Mouse (Mus musculus) intestine, postnatal 0 days (tissue): ENCODE results near the gene Odr4. TPM values are rescaled to one million over a fixed set of nuclear protein-coding genes. Genes with fewer than 3 reads are reported as not detected.
A peak's percentile ranks its signal among the peaks of the same experiment; 100 is the strongest.

Source experiments
- ATAC-seq: fragments of 200-750 bp; cut with Nextera tagmentation; 2 replicates; pipeline ENCODE4 v1.8.0; 2017; ENCODE audit warnings: mild to moderate bottlenecking, moderate TSS enrichment, moderate library complexity
- H3K27ac ChIP-seq: fragments of 300-500 bp; sonication (generic); 2 replicates; pipeline ENCODE4 v1.5.1; 2014; ENCODE audit warnings: mild to moderate bottlenecking, low read depth, low read length, moderate library complexity
- H3K27me3 ChIP-seq: fragments of 300-500 bp; sonication (generic); replicated peaks from 2 replicates; pipeline ENCODE4 v1.6.1; 2014; ENCODE audit warnings: low read length, mixed read lengths; ENCODE audit not compliant: control insufficient read depth, insufficient read depth
- H3K36me3 ChIP-seq: fragments of 300-500 bp; sonication (generic); 2 replicates; pipeline ENCODE4 v1.6.1; 2014; ENCODE audit warnings: mild to moderate bottlenecking, moderate library complexity; ENCODE audit not compliant: control insufficient read depth, insufficient read depth
- H3K4me1 ChIP-seq: fragments of 300-500 bp; sonication (generic); replicated peaks from 2 replicates; pipeline ENCODE4 v1.6.1; 2014; ENCODE audit warnings: antibody characterized with exemption, low read length, mixed read lengths; ENCODE audit not compliant: control insufficient read depth, insufficient read depth
- H3K4me2 ChIP-seq: fragments of 300-500 bp; sonication (generic); replicated peaks from 2 replicates; pipeline ENCODE4 v1.6.1; 2014; ENCODE audit warnings: low read depth, mild to moderate bottlenecking, moderate library complexity
- H3K4me3 ChIP-seq: fragments of 300-500 bp; sonication (generic); 2 replicates; pipeline ENCODE4 v1.5.1; 2014; ENCODE audit warnings: low read depth, low read length
- H3K9ac ChIP-seq: fragments of 300-500 bp; sonication (generic); 2 replicates; pipeline ENCODE4 v1.6.1; 2014; ENCODE audit warnings: mild to moderate bottlenecking, low read depth, low read length
- H3K9me3 ChIP-seq: fragments of 300-500 bp; sonication (generic); 2 replicates; pipeline ENCODE4 v1.6.1; 2016; ENCODE audit warnings: mixed run types; ENCODE audit not compliant: control insufficient read depth
- CTCF ChIP-seq: sonication (generic); IDR thresholded peaks from 2 replicates; pipeline ENCODE4 v1.5.1; 2016; ENCODE audit warnings: low read depth, mild to moderate bottlenecking, control low read depth, antibody characterized with exemption, moderate library complexity
- WGBS: fragments of 180-500 bp; shearing (Covaris S2); extraction: QIAGEN DNeasy Blood & Tissue Kit; methylation state at CpG from one replicate; pipeline ENCODE4 v1.1.7; 2014; 5-methylcytosine and 5-hydroxymethylcytosine counted together
- polyA plus RNA-seq: library from polyadenylated mRNA; unstranded; fragments of >200 nt; fragmentation: Nextera tagmentation; extraction: Ambion mirVana; gene quantifications from 2 replicates; pipeline ENCODE4 v1.2.1, GENCODE M21; 2015

Odr4 gene
- polyA plus RNA-seq, 1 experiment from 2014 or later: 29.2 TPM

DNA sequence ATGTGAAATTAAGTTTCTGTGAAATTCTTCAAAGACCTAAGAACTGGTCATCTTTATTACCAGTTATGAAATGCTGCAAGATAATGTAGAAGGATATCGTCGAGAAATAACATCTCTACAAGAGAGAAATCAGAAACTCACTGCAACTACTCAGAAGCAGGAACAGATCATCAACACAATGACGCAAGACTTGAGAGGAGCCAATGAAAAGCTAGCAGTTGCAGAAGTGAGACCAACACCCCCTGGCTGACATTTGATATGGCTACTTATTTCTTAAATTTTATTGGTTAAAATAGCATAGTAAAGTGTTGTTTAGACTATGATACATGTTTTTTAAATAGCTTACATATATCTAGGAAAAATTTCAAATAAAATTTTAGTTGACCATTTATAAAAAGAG lies 23.1 kb upstream of the Odr4 start:
- Histone ChIP-seq H3K27ac (no peak overlapping the region), H3K4me2 (no peak overlapping the region), H3K27me3 (no peaks in the 10 kb centered on the region), H3K9me3 (no peaks in the 10 kb centered on the region), H3K9ac (no peak overlapping the region), H3K4me3 (no peak overlapping the region), H3K36me3 (peaks cover 68% of the 10 kb centered on the region), H3K4me1 (no peaks in the 10 kb centered on the region)
- ATAC-seq: no peak
- WGBS: 84% methylated on average over 3 of the region's 3 CpGs
- no peak for TF ChIP-seq CTCF

DNA sequence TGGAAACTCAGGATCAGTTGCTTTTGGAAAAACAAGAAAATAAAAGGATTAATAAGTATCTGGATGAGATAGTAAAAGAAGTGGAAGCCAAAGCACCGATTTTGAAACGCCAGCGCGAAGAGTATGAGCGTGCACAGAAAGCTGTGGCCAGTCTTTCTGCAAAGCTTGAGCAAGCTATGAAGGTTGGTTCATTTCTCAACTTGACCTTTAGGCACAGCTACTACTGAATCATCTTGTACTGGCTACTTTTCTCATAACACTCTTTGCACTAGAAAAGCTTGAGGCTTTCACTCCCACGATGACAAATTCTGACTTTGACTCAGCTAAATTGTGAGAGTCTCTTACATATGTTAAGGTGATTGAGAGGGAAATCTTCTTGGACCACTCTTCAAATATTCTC lies 17.1 kb upstream of the Odr4 start:
- H3K36me3 ChIP-seq: peaks cover 68% of the 10 kb centered on the region
- WGBS: 97% methylated on average over 6 of the region's 6 CpGs

DNA sequence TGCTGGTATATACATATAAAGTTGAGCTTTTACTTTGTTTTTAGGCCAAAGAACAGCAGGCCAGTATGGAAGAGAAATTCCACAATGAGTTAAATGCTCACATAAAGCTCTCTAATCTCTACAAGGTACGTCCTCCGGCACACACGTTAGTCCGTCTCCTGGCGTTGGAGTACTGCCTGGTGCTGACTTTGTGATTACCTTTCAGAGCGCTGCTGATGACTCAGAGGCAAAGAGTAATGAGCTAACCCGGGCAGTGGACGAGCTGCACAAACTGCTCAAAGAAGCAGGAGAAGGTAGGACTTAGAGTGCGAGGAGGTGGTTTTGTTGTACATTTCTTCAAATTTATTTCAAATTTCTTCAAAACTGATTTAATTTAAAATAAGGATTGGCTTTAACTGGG lies 14.4 kb upstream of the Odr4 start:
- WGBS: 73% methylated on average over 9 of the region's 9 CpGs
- Histone ChIP-seq H3K4me2 (no peak overlapping the region), H3K36me3 (peaks cover 63% of the 10 kb centered on the region), H3K9ac (no peak overlapping the region), H3K9me3 (no peaks in the 10 kb centered on the region), H3K27ac (no peak overlapping the region), H3K4me1 (no peaks in the 10 kb centered on the region), H3K4me3 (no peak overlapping the region), H3K27me3 (no peaks in the 10 kb centered on the region)
- no peak for TF ChIP-seq CTCF
- ATAC-seq: no peak

More for the DNA sequence above, 17.1 kb upstream of the Odr4 start:
- H3K27me3 ChIP-seq: no peaks in the 10 kb centered on the region
- no peaks in the 10 kb centered on the region for H3K9me3 ChIP-seq
- H3K4me2 ChIP-seq: no peak overlapping the region
- no peak for TF ChIP-seq CTCF
- no peak for ATAC-seq
- no peak overlapping the region for H3K9ac ChIP-seq
- no peak overlapping the region for H3K27ac ChIP-seq
- H3K4me1 ChIP-seq: no peaks in the 10 kb centered on the region
- H3K4me3 ChIP-seq: no peak overlapping the region

DNA sequence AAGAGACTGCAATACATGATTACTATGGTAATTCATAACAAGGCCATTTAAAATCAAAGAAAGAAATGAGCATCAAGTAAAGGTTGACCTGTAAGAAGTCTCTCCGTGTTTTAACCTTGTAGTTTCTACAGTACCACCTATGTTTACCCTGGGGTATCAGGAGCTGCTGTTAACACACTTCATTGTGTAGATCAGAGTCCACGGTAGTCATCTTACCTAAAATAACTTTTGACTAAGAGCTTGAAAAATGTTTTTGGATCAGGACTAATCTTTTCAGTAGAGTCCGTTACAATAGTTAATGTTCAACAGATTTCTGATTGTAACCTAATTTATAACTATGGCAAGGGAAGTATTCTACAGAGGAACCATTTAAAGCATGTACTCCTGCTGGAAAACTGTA lies 11.7 kb upstream of the Odr4 start:
- Histone ChIP-seq H3K27me3 (no peaks in the 10 kb centered on the region), H3K36me3 (peaks cover 50% of the 10 kb centered on the region), H3K4me3 (no peak overlapping the region), H3K9me3 (no peaks in the 10 kb centered on the region), H3K4me2 (no peak overlapping the region), H3K9ac (no peak overlapping the region), H3K4me1 (no peaks in the 10 kb centered on the region), H3K27ac (no peak overlapping the region)
- TF ChIP-seq CTCF: no peak
- no peak for ATAC-seq
- WGBS: 67% methylated on average over 3 of the region's 3 CpGs

DNA sequence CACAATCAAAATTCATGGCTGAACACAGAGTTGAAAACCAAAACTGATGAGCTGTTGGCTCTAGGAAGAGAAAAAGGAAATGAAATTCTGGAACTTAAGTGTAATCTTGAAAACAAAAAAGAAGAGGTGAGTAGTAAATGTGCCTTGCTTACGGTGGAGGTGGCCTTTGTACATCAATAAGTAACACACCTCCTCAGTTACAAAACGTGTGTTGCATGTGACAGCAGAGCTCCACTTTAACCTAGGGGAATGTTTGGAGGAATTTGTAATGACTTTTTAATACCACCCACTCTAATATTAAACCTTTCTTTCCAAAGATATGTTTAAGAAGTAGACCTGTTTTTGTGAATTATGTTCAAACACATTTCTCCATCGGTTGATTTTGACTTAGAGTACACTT lies 11.0 kb upstream of the Odr4 start:
- Histone ChIP-seq H3K27me3 (no peaks in the 10 kb centered on the region), H3K4me1 (no peaks in the 10 kb centered on the region), H3K9ac (no peak overlapping the region), H3K4me3 (no peak overlapping the region), H3K36me3 (peaks cover 49% of the 10 kb centered on the region), H3K27ac (no peak overlapping the region), H3K4me2 (no peak overlapping the region), H3K9me3 (no peaks in the 10 kb centered on the region)
- 72% methylated on average over 3 of the region's 3 CpGs for WGBS
- ATAC-seq: no peak
- TF ChIP-seq CTCF: no peak

DNA sequence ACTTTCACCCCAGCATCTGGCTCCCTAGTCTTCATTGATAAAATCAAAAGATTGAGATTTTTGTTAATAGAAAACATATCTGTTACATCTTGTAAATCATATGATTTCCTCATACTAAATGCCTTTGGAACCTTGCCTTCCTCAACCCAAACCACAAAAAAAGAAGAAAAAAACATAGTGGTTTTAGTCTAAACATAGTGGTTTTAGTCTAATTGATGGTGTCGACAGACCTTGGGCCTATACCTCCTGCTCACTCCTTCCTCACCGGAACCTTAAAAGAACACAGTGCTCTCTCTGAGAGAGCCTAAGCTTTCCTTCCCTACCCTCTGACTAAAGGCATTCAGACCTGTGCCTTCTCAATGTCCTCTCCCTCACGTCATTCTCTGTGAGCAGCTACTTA lies 3.1 kb upstream of the Odr4 start:
- H3K4me2 ChIP-seq: no peak overlapping the region
- WGBS: 78% methylated on average over 3 of the region's 3 CpGs
- TF ChIP-seq CTCF: no peak
- H3K36me3 ChIP-seq: peaks cover 25% of the 10 kb centered on the region
- no peak overlapping the region for H3K9ac ChIP-seq
- no peak overlapping the region for H3K4me3 ChIP-seq
- H3K4me1 ChIP-seq: 0 out of 2 replicates have a peak, but pooled peaks cover 4% of the 10 kb centered on the region
- H3K27ac ChIP-seq: no peak overlapping the region
- H3K27me3 ChIP-seq: no peaks in the 10 kb centered on the region
- no peaks in the 10 kb centered on the region for H3K9me3 ChIP-seq
- ATAC-seq: no peak

DNA sequence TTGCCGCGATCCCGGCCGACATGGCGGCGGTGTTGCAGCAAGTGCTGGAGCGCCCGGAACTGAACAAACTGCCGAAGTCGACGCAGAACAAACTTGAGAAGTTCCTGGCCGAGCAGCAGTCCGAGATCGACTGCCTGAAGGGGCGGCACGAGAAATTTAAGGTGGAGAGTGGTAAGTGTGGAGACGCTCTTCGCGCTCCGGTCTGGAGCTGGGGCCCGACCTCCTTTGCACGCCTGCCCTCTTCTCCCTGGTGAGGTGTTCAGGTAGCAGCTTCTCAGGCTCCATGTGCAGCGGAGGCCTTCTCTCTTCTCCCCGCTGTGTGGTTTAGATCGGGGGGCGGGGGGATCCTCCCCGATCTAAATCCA lies 590 bp upstream of the Odr4 start:
- no peak for TF ChIP-seq CTCF
- H3K36me3 ChIP-seq: peaks cover 24% of the 10 kb centered on the region
- H3K4me1 ChIP-seq: 0 out of 2 replicates have a peak, but pooled peaks cover 4% of the 10 kb centered on the region
- ATAC-seq: peak; percentile 35
- H3K27ac ChIP-seq: peak overlapping the region; percentile 85
- H3K9me3 ChIP-seq: no peaks in the 10 kb centered on the region
- WGBS: under 1% methylated on average over 27 of the region's 27 CpGs
- peak overlapping the region; percentile 68 for H3K4me3 ChIP-seq
- H3K9ac ChIP-seq: peak overlapping the region; percentile 78
- no peaks in the 10 kb centered on the region for H3K27me3 ChIP-seq
- peak overlapping the region; percentile 61 for H3K4me2 ChIP-seq
